Mouse (Mus musculus): Measurements from ENCODE around the gene Fgr. TPM values are rescaled to one million over a fixed set of nuclear protein-coding genes. Genes with fewer than 3 reads are reported as not detected.

Fgr gene
- polyA plus RNA-seq, 1 experiment from 2014 or later, result 0.66 TPM

DNA sequence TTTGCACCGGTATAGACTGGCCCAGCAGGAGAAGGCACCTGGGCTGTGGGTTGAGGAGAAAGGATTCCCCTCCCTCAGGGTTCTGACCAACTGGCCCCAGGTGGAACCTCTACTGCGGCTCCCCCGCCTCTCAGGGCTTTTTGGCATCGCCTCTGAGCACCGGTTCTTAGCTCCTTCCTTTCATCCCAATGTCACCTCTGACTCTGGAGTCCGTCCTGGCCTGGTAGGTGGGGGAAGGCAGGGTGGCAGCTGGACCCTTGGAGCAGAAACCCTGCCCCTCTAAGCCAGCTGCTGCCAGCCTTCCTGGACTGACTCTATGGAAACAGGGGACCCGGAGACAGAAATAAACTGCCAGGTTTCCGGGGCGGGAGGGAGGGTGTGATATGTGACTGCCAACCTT lies 63.4 kb downstream of the Fgr start:
- Histone ChIP-seq H3K4me3 (ENCODE audit: low read depth, low read length) (no peak overlapping the region), H3K36me3 (ENCODE audit: insufficient read depth) (peaks cover 11% of the 10 kb centered on the region; the same call in 1 of the 2 replicates), H3K4me2 (peak overlapping the region; percentile 31; the same call in 1 of the 2 replicates), H3K27ac (ENCODE audit: low read depth) (peak overlapping the region; percentile 33; the same call in 1 of the 2 replicates), H3K9ac (no peak overlapping the region), H3K9me3 (ENCODE audit: low read depth, low read length) (no peaks in the 10 kb centered on the region), H3K27me3 (ENCODE audit: insufficient read depth, low read length) (no peaks in the 10 kb centered on the region), H3K4me1 (ENCODE audit: insufficient read depth) (peaks cover 41% of the 10 kb centered on the region)
- no peak for ATAC-seq (ENCODE audit: insufficient read depth)
- no peak for TF ChIP-seq CTCF (IDR thresholded peaks at IDR 0.05; ENCODE audit: low read depth)
- 38% methylated on average over 9 of the region's 9 CpGs for WGBS
- no peak for DNase-seq

DNA sequence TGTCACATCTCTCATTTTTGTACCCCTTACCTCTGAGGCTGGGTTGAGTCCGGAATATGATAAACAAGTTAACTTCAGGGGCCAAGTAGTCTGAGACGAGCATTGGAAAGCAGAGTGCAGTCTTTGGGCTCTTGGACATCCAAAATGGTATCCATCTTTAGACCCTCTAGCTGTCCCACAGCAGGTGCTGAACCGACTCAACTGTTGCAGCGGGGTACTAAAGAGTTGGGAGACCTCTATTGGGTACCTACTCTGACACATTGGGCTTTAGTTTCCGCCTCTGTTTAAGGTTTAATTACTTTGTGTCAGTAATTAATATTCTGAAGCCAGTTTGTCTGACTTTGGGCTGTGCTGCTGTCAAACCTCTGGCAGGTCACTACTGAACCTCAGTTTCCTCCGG lies 63.9 kb downstream of the Fgr start:
- no peaks in the 10 kb centered on the region for H3K9me3 ChIP-seq (ENCODE audit: low read depth, low read length)
- TF ChIP-seq CTCF (IDR thresholded peaks at IDR 0.05; ENCODE audit: low read depth), result no peak
- WGBS, result 28% methylated on average over 6 of the region's 6 CpGs
- H3K27me3 ChIP-seq (ENCODE audit: insufficient read depth, low read length), result no peaks in the 10 kb centered on the region
- peaks cover 46% of the 10 kb centered on the region for H3K4me1 ChIP-seq (ENCODE audit: insufficient read depth)
- DNase-seq (no peak), ATAC-seq (ENCODE audit: insufficient read depth) (no peak)
- peak overlapping the region; percentile 64 for H3K4me3 ChIP-seq (ENCODE audit: low read depth, low read length)
- H3K36me3 ChIP-seq (ENCODE audit: insufficient read depth), result peaks cover 11% of the 10 kb centered on the region; the same call in 1 of the 2 replicates
- H3K9ac ChIP-seq, result peak overlapping the region; percentile 76; the same call in 1 of the 2 replicates
- H3K4me2 ChIP-seq, result peak overlapping the region; percentile 100
- H3K27ac ChIP-seq (ENCODE audit: low read depth), result no peak overlapping the region

DNA sequence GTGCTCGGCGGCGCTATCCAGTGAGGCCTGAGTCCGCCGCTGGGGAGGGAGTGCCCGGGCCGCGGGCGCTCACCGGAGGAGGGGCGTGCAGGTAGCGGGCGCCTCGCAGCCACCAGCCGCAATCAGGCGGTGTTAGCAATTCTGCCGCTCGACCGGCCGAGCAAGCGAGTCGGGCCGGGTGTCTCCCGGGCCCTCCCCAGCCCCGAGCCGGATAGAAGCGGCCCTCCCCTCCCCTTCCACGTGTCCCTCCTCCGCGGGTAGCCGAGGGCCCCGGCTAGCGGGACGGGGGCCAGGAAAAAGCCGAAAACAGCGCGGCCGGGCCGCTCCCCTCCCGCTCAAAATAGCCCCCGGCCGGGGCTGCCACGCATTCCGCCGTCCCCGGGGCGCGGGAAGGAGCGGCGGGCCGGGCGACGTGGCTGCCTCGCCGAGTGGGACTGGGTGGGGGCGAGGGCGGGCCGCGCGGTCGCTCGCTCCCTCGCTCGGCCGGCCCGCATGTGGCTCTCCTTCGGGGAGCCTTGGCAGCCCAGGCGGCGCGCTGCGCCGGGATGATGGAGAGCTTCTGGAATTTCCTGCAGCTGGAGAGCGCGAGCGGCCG lies 64.7 kb downstream of the Fgr start:
- no peaks in the 10 kb centered on the region for H3K9me3 ChIP-seq (ENCODE audit: low read depth, low read length)
- ATAC-seq (ENCODE audit: insufficient read depth), result peak; percentile 66
- WGBS, result under 1% methylated on average over 70 of the region's 76 CpGs

GRCm38 (mm10) chr4:133039116-133039819 lies 65.4 kb downstream of the Fgr start:
- 2% methylated on average over 56 of the region's 77 CpGs for WGBS
- Histone ChIP-seq H3K9ac (peak overlapping the region; percentile 76), H3K27ac (ENCODE audit: low read depth) (peak overlapping the region; percentile 97), H3K4me3 (ENCODE audit: low read depth, low read length) (peak overlapping the region; percentile 64), H3K27me3 (ENCODE audit: insufficient read depth, low read length) (no peaks in the 10 kb centered on the region), H3K36me3 (ENCODE audit: insufficient read depth) (peaks cover 7% of the 10 kb centered on the region; the same call in 1 of the 2 replicates), H3K9me3 (ENCODE audit: low read depth, low read length) (no peaks in the 10 kb centered on the region), H3K4me1 (ENCODE audit: insufficient read depth) (peaks cover 60% of the 10 kb centered on the region), H3K4me2 (peak overlapping the region; percentile 100)
- DNase-seq (peak; percentile 61), ATAC-seq (ENCODE audit: insufficient read depth) (peak; percentile 16)
- no peak for TF ChIP-seq CTCF (IDR thresholded peaks at IDR 0.05; ENCODE audit: low read depth)

More for the DNA sequence above, 64.7 kb downstream of the Fgr start:
- Histone ChIP-seq H3K4me2 (peak overlapping the region; percentile 100), H3K36me3 (ENCODE audit: insufficient read depth) (peaks cover 8% of the 10 kb centered on the region; the same call in 1 of the 2 replicates), H3K27ac (ENCODE audit: low read depth) (peak overlapping the region; percentile 97), H3K4me3 (ENCODE audit: low read depth, low read length) (peak overlapping the region; percentile 64), H3K9ac (peak overlapping the region; percentile 76), H3K4me1 (ENCODE audit: insufficient read depth) (peaks cover 53% of the 10 kb centered on the region), H3K27me3 (ENCODE audit: insufficient read depth, low read length) (no peaks in the 10 kb centered on the region)
- DNase-seq, result peak; percentile 89
- TF ChIP-seq CTCF (IDR thresholded peaks at IDR 0.05; ENCODE audit: low read depth), result no peak

- Histone ChIP-seq H3K27me3 (ENCODE audit: insufficient read depth, low read length) (no peaks in the 10 kb centered on the region), H3K27ac (ENCODE audit: low read depth) (peak overlapping the region; percentile 97; the same call in 1 of the 2 replicates), H3K4me2 (peak overlapping the region; percentile 100), H3K4me1 (ENCODE audit: insufficient read depth) (peaks cover 66% of the 10 kb centered on the region), H3K9me3 (ENCODE audit: low read depth, low read length) (no peaks in the 10 kb centered on the region), H3K36me3 (ENCODE audit: insufficient read depth) (peaks cover 4% of the 10 kb centered on the region; the same call in 1 of the 2 replicates), H3K9ac (peak overlapping the region; percentile 76), H3K4me3 (ENCODE audit: low read depth, low read length) (peak overlapping the region; percentile 64)
- TF ChIP-seq CTCF (IDR thresholded peaks at IDR 0.05; ENCODE audit: low read depth), result no peak
- DNase-seq (peak; percentile 56), ATAC-seq (ENCODE audit: insufficient read depth) (no peak)
- 16% methylated on average over 18 of the region's 18 CpGs for WGBS
Observed at GRCm38 (mm10) chr4:133039832-133040231, 65.9 kb downstream of the Fgr start.

DNA sequence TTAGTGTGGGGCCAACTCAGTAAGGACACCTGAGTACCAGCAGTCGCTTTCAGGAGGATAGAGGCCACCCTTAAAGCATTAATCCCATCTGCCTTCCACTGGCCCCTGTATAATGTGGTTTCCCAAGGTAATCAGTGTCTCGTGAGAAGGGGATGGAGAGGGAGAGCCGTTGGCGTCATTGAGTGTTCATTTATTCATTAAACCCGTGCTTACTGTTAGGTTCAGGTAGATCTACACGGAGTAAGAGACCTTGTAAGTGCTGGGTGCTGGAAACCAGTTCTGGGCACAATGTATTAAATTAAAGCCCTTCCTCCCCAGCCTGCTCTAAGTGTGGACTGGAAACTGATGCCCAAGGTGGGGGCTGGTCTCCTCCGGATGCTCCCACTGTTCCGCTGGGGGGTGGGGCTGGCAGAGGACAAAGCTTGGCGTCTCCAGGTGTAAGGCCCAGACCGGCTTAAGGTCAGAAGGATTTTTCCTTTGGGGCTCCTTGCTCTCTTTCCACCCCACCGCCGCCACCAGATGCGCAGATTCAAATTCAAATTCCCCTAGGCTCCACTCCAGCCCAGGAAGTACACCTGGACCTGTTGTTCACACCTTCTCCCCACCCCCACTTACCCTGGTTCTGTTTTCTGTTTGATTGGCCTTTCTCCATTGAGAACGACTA lies 66.5 kb downstream of the Fgr start:
- ATAC-seq (ENCODE audit: insufficient read depth), result no peak
- peaks cover 70% of the 10 kb centered on the region for H3K4me1 ChIP-seq (ENCODE audit: insufficient read depth)
- H3K27ac ChIP-seq (ENCODE audit: low read depth), result peak overlapping the region; percentile 97; the same call in 1 of the 2 replicates
- H3K4me2 ChIP-seq, result peak overlapping the region; percentile 100
- peak overlapping the region; percentile 64 for H3K4me3 ChIP-seq (ENCODE audit: low read depth, low read length)
- H3K36me3 ChIP-seq (ENCODE audit: insufficient read depth), result peaks cover 4% of the 10 kb centered on the region; the same call in 1 of the 2 replicates
- no peak for TF ChIP-seq CTCF (IDR thresholded peaks at IDR 0.05; ENCODE audit: low read depth)
- no peak for DNase-seq
- WGBS, result 44% methylated on average over 14 of the region's 14 CpGs
- H3K9me3 ChIP-seq (ENCODE audit: low read depth, low read length), result no peaks in the 10 kb centered on the region
- H3K9ac ChIP-seq, result peak overlapping the region; percentile 76
- no peaks in the 10 kb centered on the region for H3K27me3 ChIP-seq (ENCODE audit: insufficient read depth, low read length)

Measured in lung, embryonic 14.5 days (tissue).